Mouse (Mus musculus) forebrain, postnatal 0 days (tissue): Measurements from ENCODE around the gene Adora1. TPM values are rescaled to one million over a fixed set of nuclear protein-coding genes. Genes with fewer than 3 reads are reported as not detected.

Experiments
- ATAC-seq: fragments of 200-750 bp; cut with Nextera tagmentation; 2 replicates; pipeline ENCODE4 v1.8.0; 2017; ENCODE audit warnings: mild to moderate bottlenecking, moderate library complexity
- DNase-seq: peaks from one replicate; pipeline ENCODE4 v3.0.0-alpha.2; 2015
- H3K27ac ChIP-seq: fragments of 300-500 bp; sonication (generic); 2 replicates; pipeline ENCODE4 v1.5.1; 2014; ENCODE audit warnings: low read depth, mild to moderate bottlenecking, antibody characterized with exemption, low read length, moderate library complexity, mixed read lengths
- H3K27me3 ChIP-seq: fragments of 300-500 bp; sonication (generic); 2 replicates; pipeline ENCODE4 v1.6.1; 2014; ENCODE audit warnings: mild to moderate bottlenecking, low read length, mixed read lengths; ENCODE audit not compliant: insufficient read depth
- H3K36me3 ChIP-seq: fragments of 300-500 bp; sonication (generic); 2 replicates; pipeline ENCODE4 v1.6.1; 2014; ENCODE audit warnings: mild to moderate bottlenecking, moderate library complexity; ENCODE audit not compliant: insufficient read depth
- H3K4me1 ChIP-seq: fragments of 300-500 bp; sonication (generic); 2 replicates; pipeline ENCODE4 v1.6.1; 2014; ENCODE audit warnings: antibody characterized with exemption; ENCODE audit not compliant: insufficient read depth
- H3K4me2 ChIP-seq: fragments of 300-500 bp; sonication (generic); 2 replicates; pipeline ENCODE4 v1.6.1; 2014; ENCODE audit warnings: low read depth, mild to moderate bottlenecking, moderate library complexity
- H3K4me3 ChIP-seq: fragments of 300-500 bp; sonication (generic); 2 replicates; pipeline ENCODE4 v1.5.1; 2014; ENCODE audit warnings: low read depth, low read length, mixed read lengths
- H3K9ac ChIP-seq: fragments of 300-500 bp; sonication (generic); 2 replicates; pipeline ENCODE4 v1.6.1; 2014; ENCODE audit warnings: mild to moderate bottlenecking
- H3K9me3 ChIP-seq: fragments of 300-500 bp; sonication (generic); 2 replicates; pipeline ENCODE4 v1.6.1; 2016; ENCODE audit warnings: low read length
- CTCF ChIP-seq: sonication (generic); IDR thresholded peaks from 2 replicates; pipeline ENCODE4 v1.5.1; 2016; ENCODE audit warnings: antibody characterized with exemption, control low read depth, low read depth
- WGBS: fragments of 180-500 bp; shearing (Covaris S2); extraction: QIAGEN DNeasy Blood & Tissue Kit; methylation state at CpG from one replicate; pipeline ENCODE4 v1.1.7; 2014; 5-methylcytosine and 5-hydroxymethylcytosine counted together
- polyA plus RNA-seq: library from polyadenylated mRNA; unstranded; fragments of >200 nt; fragmentation: Nextera tagmentation; extraction: Ambion mirVana; gene quantifications from 2 replicates; pipeline ENCODE4 v1.2.1, GENCODE M21; 2015
- total RNA-seq: library from RNA; depleted of rRNA; stranded (reverse); fragments of >200 nt; gene quantifications from 2 replicates; pipeline ENCODE4 v1.2.3, GENCODE M21; 2014

The Adora1 gene
- total and polyA plus RNA-seq, 2 experiments from 2014 or later, result 37.5 to 38.4 TPM

DNA sequence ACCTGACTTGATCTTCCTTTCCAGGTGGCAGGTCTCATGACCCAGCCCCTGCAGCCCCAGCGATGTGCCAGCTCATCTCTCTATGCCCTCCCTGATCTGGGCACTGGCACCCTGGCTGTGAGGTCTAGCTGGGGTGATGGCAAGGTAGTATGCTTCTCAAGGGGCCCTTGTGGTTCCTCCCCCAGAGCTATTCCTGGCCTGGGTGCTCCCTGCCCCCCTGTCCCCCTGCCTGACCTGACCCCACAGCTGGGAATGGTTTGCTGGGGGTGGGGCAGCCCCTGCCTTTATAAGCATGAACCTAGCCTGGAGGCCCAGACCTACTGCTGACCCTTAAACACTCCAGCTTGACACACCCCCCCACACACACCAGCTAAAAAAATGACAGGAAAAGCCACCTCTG, 42.1 kb downstream of the Adora1 start, which contains the start of gene Mybph:
Gene Mybph, plus strand, starts transcription at position 323 of the 400 bp plus-strand sequence.
- ATAC-seq (no peak), DNase-seq (no peak)
- H3K4me3 ChIP-seq, result no peak within 1 kb of the TSS
- no peaks in the 10 kb centered on the region for H3K27me3 ChIP-seq
- H3K4me1 ChIP-seq, result peaks cover 5% of the 10 kb centered on the region; the same call in 1 of the 2 replicates
- no peak within 1 kb of the TSS for H3K4me2 ChIP-seq
- H3K9ac ChIP-seq, result no peak within 1 kb of the TSS
- no peaks in the 10 kb centered on the region for H3K36me3 ChIP-seq
- no peak for TF ChIP-seq CTCF
- H3K27ac ChIP-seq, result no peak within 1 kb of the TSS
- 88% methylated on average over 1 of the region's 1 CpGs for WGBS
- no peaks in the 10 kb centered on the region for H3K9me3 ChIP-seq

DNA sequence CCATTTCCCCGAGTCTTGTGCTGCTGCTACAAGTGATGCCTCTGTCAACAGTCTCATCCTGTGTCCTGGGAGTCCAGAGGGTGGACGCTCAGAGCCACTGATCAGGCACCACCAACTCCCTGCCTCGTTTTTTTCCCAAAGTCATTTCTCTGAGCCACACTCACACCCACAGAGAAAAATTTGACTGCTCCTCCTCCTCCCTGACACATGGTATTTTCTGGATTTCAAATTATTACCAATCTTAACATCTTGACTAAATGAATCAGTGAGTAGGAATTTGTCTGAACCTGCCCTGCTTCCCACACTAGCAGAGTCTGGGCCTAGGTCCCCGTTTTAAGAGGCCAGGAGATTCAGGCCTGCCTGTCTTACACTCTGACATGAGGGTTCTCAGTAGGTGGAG, 43.2 kb downstream of the Adora1 start:
- 61% methylated on average over 4 of the region's 4 CpGs for WGBS
- ATAC-seq (no peak), DNase-seq (no peak)
- peaks cover 5% of the 10 kb centered on the region; the same call in 1 of the 2 replicates for H3K4me1 ChIP-seq
- H3K9me3 ChIP-seq, result no peaks in the 10 kb centered on the region
- no peak overlapping the region for H3K27ac ChIP-seq
- H3K4me3 ChIP-seq, result no peak overlapping the region
- no peaks in the 10 kb centered on the region for H3K36me3 ChIP-seq
- H3K4me2 ChIP-seq, result no peak overlapping the region
- H3K27me3 ChIP-seq, result no peaks in the 10 kb centered on the region
- H3K9ac ChIP-seq, result no peak overlapping the region
- TF ChIP-seq CTCF, result no peak

DNA sequence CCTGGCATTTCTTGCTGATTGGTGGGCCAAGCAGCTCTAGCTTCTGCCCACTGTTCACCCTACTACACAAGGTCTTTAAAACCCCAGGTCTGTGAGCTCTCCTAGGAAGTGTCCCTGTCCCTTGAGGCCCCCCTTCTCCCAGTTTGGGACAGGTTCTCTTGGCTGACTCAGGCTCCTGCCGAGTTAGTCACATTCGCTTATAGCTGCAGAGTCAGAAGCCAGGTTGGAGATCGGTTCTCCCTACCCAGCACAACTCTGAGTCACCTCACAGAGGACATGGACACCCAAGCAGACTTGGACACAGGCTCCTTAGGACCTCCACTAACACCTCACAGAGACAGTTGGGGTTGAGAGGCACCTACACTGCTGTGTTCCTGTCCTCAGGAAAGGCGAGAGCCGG, 44.0 kb downstream of the Adora1 start:
- no peak for TF ChIP-seq CTCF
- Histone ChIP-seq H3K4me2 (no peak overlapping the region), H3K9me3 (no peaks in the 10 kb centered on the region), H3K27me3 (no peaks in the 10 kb centered on the region), H3K4me3 (no peak overlapping the region), H3K9ac (no peak overlapping the region), H3K4me1 (peaks cover 5% of the 10 kb centered on the region; the same call in 1 of the 2 replicates), H3K27ac (no peak overlapping the region), H3K36me3 (no peaks in the 10 kb centered on the region)
- 95% methylated on average over 5 of the region's 5 CpGs for WGBS
- no peak for ATAC-seq
- DNase-seq, result no peak

DNA sequence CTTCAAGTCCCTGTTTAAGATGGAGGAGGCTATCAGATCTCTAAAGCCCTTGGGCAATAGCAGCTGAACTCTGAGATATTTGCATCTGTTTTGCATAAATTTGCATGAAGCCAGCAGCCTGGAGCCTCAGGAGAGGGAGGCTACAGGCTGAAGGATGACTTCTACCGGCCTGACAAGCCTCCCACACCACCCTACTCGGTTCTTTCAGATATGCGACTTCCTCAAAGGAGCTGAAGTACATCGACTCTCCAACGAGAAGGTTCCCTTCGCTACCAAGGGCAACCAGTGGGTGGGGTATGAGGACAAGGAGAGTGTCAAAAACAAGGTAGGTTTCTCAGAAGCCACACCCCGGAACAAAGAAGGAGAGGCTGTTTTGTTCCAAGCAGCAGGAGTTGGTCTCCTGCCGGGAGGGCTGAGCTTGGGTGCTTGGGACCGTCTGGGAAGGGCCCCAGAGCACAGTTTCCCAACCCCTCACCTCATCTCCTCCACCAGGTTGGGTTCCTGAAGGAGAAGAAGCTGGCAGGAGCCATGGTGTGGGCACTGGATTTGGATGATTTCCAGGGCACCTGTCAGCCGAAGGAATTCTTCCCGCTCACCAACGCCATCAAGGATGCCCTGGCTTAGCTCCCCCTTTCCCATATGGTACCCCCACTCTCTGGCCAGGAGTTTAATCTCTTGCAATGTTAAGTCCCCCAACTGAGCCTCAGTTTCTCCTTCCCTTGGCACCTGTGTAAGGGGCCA, 46.1 kb downstream of the Adora1 start:
- WGBS, result 23% methylated on average over 12 of the region's 12 CpGs
- no peak overlapping the region for H3K27ac ChIP-seq
- peaks cover 5% of the 10 kb centered on the region; the same call in 1 of the 2 replicates for H3K4me1 ChIP-seq
- H3K4me2 ChIP-seq, result no peak overlapping the region
- H3K9ac ChIP-seq, result no peak overlapping the region
- peak; percentile 62 for ATAC-seq
- no peaks in the 10 kb centered on the region for H3K36me3 ChIP-seq
- TF ChIP-seq CTCF, result peak; percentile 27; the same call in 1 of the 2 replicates
- DNase-seq, result peak; percentile 30
- no peak overlapping the region for H3K4me3 ChIP-seq
- H3K27me3 ChIP-seq, result no peaks in the 10 kb centered on the region
- H3K9me3 ChIP-seq, result no peaks in the 10 kb centered on the region

DNA sequence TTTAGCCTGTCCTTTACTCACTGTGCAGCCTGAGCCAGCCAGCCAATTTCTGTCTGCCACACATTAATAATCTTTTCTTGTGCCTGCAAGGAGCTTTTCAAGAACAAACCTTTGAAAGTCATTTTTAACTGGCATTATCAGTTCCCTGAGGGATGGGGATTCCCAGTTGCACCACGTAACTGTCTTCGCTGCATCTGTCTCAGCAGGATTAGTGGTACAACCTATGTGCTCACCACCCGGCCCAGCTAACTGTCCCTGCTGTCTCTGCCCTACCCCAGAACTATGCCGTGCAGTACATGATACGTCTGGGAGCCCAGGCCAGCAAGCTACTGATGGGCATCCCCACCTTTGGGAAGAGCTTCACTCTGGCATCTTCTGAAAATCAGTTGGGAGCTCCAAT, 47.0 kb downstream of the Adora1 start:
- no peak for TF ChIP-seq CTCF
- no peaks in the 10 kb centered on the region for H3K27me3 ChIP-seq

DNA sequence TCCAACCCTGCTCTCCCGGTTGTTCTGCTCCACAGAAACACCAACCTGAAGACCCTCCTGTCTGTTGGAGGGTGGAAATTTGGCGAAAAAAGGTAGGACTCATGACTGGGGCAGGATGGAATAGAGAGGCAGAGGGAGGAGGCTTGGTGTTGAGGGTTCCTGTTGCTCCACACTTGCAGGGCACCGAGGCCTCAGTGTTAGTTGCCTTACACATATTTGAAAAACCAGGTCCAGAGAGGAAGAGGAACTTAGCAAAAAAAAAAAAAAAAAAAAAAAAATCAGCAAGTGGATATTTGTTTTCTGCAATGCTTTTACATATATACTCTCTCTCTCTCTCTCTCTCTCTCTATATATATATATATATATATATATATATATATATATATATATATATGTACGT, 51.1 kb downstream of the Adora1 start:
- no peaks in the 10 kb centered on the region for H3K9me3 ChIP-seq
- peaks cover 5% of the 10 kb centered on the region for H3K4me1 ChIP-seq
- DNase-seq (no peak), ATAC-seq (no peak)
- H3K27ac ChIP-seq, result no peak overlapping the region
- no peak overlapping the region for H3K9ac ChIP-seq
- H3K4me3 ChIP-seq, result no peak overlapping the region
- no peak overlapping the region for H3K4me2 ChIP-seq
- no peaks in the 10 kb centered on the region for H3K27me3 ChIP-seq
- TF ChIP-seq CTCF, result no peak
- WGBS, result 90% methylated on average over 4 of the region's 4 CpGs
- H3K36me3 ChIP-seq, result no peaks in the 10 kb centered on the region

More for the DNA sequence above, 47.0 kb downstream of the Adora1 start:
- H3K27ac ChIP-seq, result peak overlapping the region; percentile 40; the same call in 1 of the 2 replicates
- DNase-seq (no peak), ATAC-seq (no peak)
- H3K9me3 ChIP-seq, result no peaks in the 10 kb centered on the region
- H3K36me3 ChIP-seq, result no peaks in the 10 kb centered on the region
- no peak overlapping the region for H3K4me3 ChIP-seq
- peaks cover 5% of the 10 kb centered on the region; the same call in 1 of the 2 replicates for H3K4me1 ChIP-seq
- H3K4me2 ChIP-seq, result no peak overlapping the region
- 83% methylated on average over 5 of the region's 5 CpGs for WGBS
- no peak overlapping the region for H3K9ac ChIP-seq

DNA sequence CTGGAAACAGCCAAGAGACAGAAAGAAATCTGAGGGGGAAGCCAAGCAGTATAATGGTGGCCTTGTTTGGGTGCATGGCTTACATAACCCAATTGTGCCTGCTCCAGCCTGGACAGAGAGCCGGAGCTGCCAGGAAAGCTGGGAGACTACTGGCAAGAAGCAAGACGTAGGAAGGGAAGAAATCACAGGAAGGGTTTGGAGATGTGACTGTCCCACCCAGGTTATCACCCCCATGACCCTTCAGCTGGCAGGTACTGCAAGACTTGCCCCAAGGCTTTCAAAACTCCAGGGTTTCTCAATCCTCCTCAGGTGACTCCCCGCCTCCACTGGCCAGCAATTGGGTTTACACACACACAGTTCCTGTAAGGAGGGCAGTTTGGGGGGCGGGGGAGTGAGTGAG, 53.2 kb downstream of the Adora1 start, which contains the start of gene Chil1:
Gene Chil1, plus strand, starts transcription at position 152 of the 400 bp plus-strand sequence.
- no peak for TF ChIP-seq CTCF
- no peaks in the 10 kb centered on the region; the same call in 1 of the 2 replicates for H3K4me1 ChIP-seq
- H3K27ac ChIP-seq, result no peak within 1 kb of the TSS
- H3K9ac ChIP-seq, result no peak within 1 kb of the TSS
- no peaks in the 10 kb centered on the region for H3K36me3 ChIP-seq
- H3K4me2 ChIP-seq, result no peak within 1 kb of the TSS
- 42% methylated on average over 4 of the region's 4 CpGs for WGBS
- H3K4me3 ChIP-seq, result no peak within 1 kb of the TSS
- H3K9me3 ChIP-seq, result no peaks in the 10 kb centered on the region
- no peaks in the 10 kb centered on the region for H3K27me3 ChIP-seq
- ATAC-seq, result peak; percentile 55
- no peak for DNase-seq
